Mouse (Mus musculus) liver, embryonic 14.5 days (tissue): ENCODE measurements around the gene Plagl1. TPM values are rescaled to one million over a fixed set of nuclear protein-coding genes. Genes with fewer than 3 reads are reported as not detected.

Experiments used
- ATAC-seq: fragments of 200-750 bp; cut with Nextera tagmentation; 2 replicates; pipeline ENCODE4 v1.8.0; 2017; ENCODE audit warnings: moderate number of reproducible peaks, mild to moderate bottlenecking, moderate library complexity; ENCODE audit not compliant: insufficient read depth
- DNase-seq, 3 experiments: peaks; one replicate each; pipeline ENCODE4 v3.0.0-alpha.2; 2012 to 2013; ENCODE audit warnings: low read depth in 3 of 3, low spot score in 3 of 3
- H3K27ac ChIP-seq: fragments of 300-500 bp; sonication (generic); 2 replicates; pipeline ENCODE4 v1.5.1; 2014; ENCODE audit warnings: moderate library complexity, mild to moderate bottlenecking, control low read depth, inconsistent platforms
- H3K27me3 ChIP-seq: fragments of 300-500 bp; sonication (generic); 2 replicates; pipeline ENCODE4 v1.6.1; 2014; ENCODE audit warnings: mild to moderate bottlenecking, low read length, moderate library complexity; ENCODE audit not compliant: control insufficient read depth, insufficient read depth
- H3K36me3 ChIP-seq: fragments of 300-500 bp; sonication (generic); replicated peaks from 2 replicates; pipeline ENCODE4 v1.6.1; 2014; ENCODE audit warnings: low read depth; ENCODE audit not compliant: control insufficient read depth, insufficient read depth
- H3K4me1 ChIP-seq, 2 experiments: fragments of 200-500 bp in 1 of 2; fragments of 300-500 bp in 1 of 2; sonication (generic) in 1 of 2; replicated peaks; 2 replicates each; pipeline ENCODE4 v1.6.1; 2012 to 2014; ENCODE audit warnings: antibody characterized with exemption in 1 of 2, inconsistent platforms in 1 of 2, low read length in 1 of 2; ENCODE audit not compliant: control insufficient read depth in 2 of 2, insufficient read depth in 2 of 2
- H3K4me2 ChIP-seq: fragments of 300-500 bp; sonication (generic); 2 replicates; pipeline ENCODE4 v1.6.1; 2014; ENCODE audit warnings: low read depth, mild to moderate bottlenecking, control low read depth, moderate library complexity
- H3K4me3 ChIP-seq, 2 experiments: fragments of 200-500 bp in 1 of 2; fragments of 300-500 bp in 1 of 2; sonication (generic) in 1 of 2; 2 replicates each; pipeline ENCODE4 v1.5.1; 2012 to 2014; ENCODE audit warnings: low read depth in 2 of 2, low read length in 2 of 2, mild to moderate bottlenecking in 2 of 2, control low read depth in 1 of 2, inconsistent platforms in 1 of 2, moderate library complexity in 1 of 2; ENCODE audit not compliant: insufficient read depth in 1 of 2
- H3K9ac ChIP-seq: fragments of 300-500 bp; sonication (generic); replicated peaks from 2 replicates; pipeline ENCODE4 v1.6.1; 2014; ENCODE audit warnings: mild to moderate bottlenecking, control low read depth, moderate library complexity
- H3K9me3 ChIP-seq: fragments of 300-500 bp; sonication (generic); 2 replicates; pipeline ENCODE4 v1.6.1; 2016; ENCODE audit warnings: low read length, mixed read lengths; ENCODE audit not compliant: control insufficient read depth
- CTCF ChIP-seq: IDR thresholded peaks from 2 replicates; pipeline ENCODE4 v1.5.1; 2016; ENCODE audit warnings: antibody characterized with exemption, low read depth, control low read depth
- EP300 ChIP-seq: IDR thresholded peaks from 2 replicates; pipeline ENCODE4 v1.6.1; 2016; ENCODE audit warnings: antibody characterized with exemption, low read depth
- WGBS: fragments of 180-500 bp; shearing (Covaris S2); extraction: QIAGEN DNeasy Blood & Tissue Kit; methylation state at CpG from one replicate; pipeline ENCODE4 v1.1.7; 2014; ENCODE audit not compliant: insufficient replicate concordance; 5-methylcytosine and 5-hydroxymethylcytosine counted together
- polyA plus RNA-seq, 2 experiments: library from polyadenylated mRNA; depleted of rRNA in 1 of 2; stranded (reverse) in 1 of 2; unstranded in 1 of 2; fragments of >200 nt; fragmentation: Nextera tagmentation in 1 of 2; extraction: Ambion mirVana in 1 of 2; gene quantifications; 2 replicates each; pipeline versions ENCODE4 v1.2.1 to v1.2.3; 2012 to 2014

Plagl1 gene
- polyA plus RNA-seq, 2 experiments: 26.3 to 41.0 TPM

GRCm38 (mm10) chr10:13039637-13040174, 20.6 kb upstream of the Plagl1 start:
- no peaks in the 10 kb centered on the region for H3K36me3 ChIP-seq
- H3K27ac ChIP-seq: no peak overlapping the region
- 44% methylated on average over 5 of the region's 5 CpGs for WGBS
- ATAC-seq: no peak
- no peak overlapping the region for H3K9ac ChIP-seq
- no peak overlapping the region for H3K4me2 ChIP-seq
- no peak for DNase-seq
- TF ChIP-seq CTCF: no peak
- TF ChIP-seq EP300: no peak
- no peaks in the 10 kb centered on the region for H3K27me3 ChIP-seq
- no peaks in the 10 kb centered on the region for H3K4me1 ChIP-seq
- H3K9me3 ChIP-seq: no peaks in the 10 kb centered on the region
- H3K4me3 ChIP-seq: no peak overlapping the region

DNA sequence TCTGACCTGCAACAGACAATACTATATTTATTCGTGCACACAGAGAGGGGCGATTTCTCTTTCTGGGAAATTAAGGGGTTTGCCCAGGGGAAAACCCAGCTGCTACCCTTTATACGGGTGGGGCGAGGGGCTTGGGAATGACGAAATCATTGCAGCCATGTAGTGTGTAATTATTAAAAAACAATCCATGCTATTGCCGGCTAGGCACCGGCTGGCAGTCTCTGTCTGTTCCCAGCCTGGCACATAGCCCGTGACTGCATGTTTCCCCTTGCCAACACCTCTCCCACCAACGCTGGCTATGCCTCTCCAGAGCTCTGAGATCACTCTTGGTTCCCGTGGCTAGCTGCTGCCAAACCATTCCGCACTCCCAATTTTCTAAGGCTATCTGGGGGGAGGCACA, 15.6 kb upstream of the Plagl1 start:
- Histone ChIP-seq H3K4me1 (no peaks in the 10 kb centered on the region), H3K27me3 (no peaks in the 10 kb centered on the region), H3K9me3 (no peaks in the 10 kb centered on the region), H3K9ac (no peak overlapping the region), H3K36me3 (no peaks in the 10 kb centered on the region), H3K27ac (no peak overlapping the region), H3K4me3 (no peak overlapping the region), H3K4me2 (no peak overlapping the region)
- DNase-seq: no peak
- no peak for TF ChIP-seq CTCF
- TF ChIP-seq EP300: no peak
- 71% methylated on average over 11 of the region's 11 CpGs for WGBS
- ATAC-seq: no peak

GRCm38 (mm10) chr10:13047816-13048215, 12.5 kb upstream of the Plagl1 start:
- ATAC-seq: no peak
- H3K27ac ChIP-seq: no peak overlapping the region
- 31% methylated on average over 4 of the region's 4 CpGs for WGBS
- no peaks in the 10 kb centered on the region for H3K27me3 ChIP-seq
- H3K9me3 ChIP-seq: no peaks in the 10 kb centered on the region
- H3K4me2 ChIP-seq: no peak overlapping the region
- H3K4me3 ChIP-seq: no peak overlapping the region
- no peaks in the 10 kb centered on the region for H3K4me1 ChIP-seq
- TF ChIP-seq EP300: no peak
- DNase-seq: no peak
- H3K9ac ChIP-seq: no peak overlapping the region
- no peaks in the 10 kb centered on the region for H3K36me3 ChIP-seq

DNA sequence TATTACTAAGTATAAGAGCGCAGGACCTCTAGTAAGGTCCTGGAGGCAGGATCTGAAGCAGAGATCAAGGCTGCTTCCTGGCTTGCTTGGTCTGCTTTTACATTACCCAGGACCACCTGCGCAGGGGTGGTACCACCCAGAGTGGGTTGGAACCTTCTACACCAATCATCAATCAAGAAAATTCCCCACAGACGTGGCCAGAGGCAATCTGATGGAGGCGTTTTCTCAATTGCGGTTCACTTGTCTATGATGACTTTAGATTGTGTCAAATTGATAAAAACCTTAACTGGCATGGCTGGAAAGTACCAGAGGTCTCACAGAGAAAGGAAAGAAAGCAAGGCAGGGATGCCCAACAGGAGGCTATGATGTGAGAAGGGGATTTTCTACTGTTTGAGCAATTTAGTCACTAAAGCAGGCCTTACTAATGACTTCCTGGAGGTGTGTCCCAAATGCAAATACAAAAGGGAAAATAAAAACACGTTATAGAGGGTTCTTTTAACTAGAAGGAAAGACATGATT, 3.4 kb upstream of the Plagl1 start:
- no peaks in the 10 kb centered on the region for H3K36me3 ChIP-seq
- no peak overlapping the region for H3K4me2 ChIP-seq
- DNase-seq (no peak), ATAC-seq (no peak)
- no peak overlapping the region for H3K9ac ChIP-seq
- TF ChIP-seq CTCF (no peak), EP300 (no peak)
- no peaks in the 10 kb centered on the region for H3K9me3 ChIP-seq
- no peak overlapping the region for H3K27ac ChIP-seq
- WGBS: 57% methylated on average over 6 of the region's 6 CpGs
- no peaks in the 10 kb centered on the region for H3K4me1 ChIP-seq
- no peak overlapping the region for H3K4me3 ChIP-seq
- H3K27me3 ChIP-seq: no peaks in the 10 kb centered on the region; the same call in none of the 2 replicates

DNA sequence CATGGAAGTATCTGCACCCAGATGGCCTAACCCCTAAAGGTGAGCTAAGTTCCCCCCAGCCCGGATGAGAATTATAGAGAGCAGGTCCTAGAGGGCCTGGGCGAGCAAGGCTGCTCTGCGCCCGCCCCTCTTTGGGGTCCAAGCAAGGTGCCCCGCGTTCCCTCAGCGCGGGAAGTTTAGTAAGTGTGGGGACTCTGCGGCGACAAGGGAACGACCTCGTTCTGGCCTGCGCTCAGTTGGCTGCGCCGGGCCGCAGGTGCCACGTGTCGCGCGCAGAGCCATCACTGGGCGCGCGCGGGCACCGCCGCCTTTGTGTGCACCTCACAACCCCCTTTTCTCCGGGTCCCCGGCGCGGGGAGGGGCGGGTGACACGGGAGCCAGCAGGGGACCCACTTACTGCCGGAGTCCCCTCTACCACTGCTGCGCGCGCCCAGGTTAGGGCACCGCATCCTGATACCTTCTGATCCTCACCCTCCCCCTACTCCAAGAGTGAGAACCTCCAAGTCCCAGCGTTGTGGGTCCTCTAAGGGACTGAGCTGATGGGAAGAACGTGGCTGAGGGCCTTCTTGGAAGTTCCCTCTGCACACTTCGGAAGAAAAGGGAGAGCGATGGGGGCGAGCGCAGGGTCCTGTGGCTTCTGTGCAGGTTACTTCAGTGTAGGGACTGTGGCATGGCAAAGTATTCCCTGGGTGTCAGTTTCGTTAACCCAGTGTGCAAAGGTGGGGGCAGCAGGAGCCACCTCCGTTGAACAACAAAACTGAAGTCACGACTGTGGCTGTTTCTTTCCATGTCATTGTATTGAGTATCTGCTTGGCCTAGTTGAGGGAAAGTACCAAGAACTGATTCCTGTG, 742 bp downstream of the Plagl1 start:
- no peaks in the 10 kb centered on the region; the same call in none of the 2 replicates for H3K27me3 ChIP-seq
- no peaks in the 10 kb centered on the region for H3K9me3 ChIP-seq
- peak overlapping the region; percentile 33 for H3K4me2 ChIP-seq
- H3K9ac ChIP-seq: no peak overlapping the region
- H3K4me1 ChIP-seq: no peaks in the 10 kb centered on the region
- no peaks in the 10 kb centered on the region for H3K36me3 ChIP-seq
- no peak for TF ChIP-seq CTCF
- H3K27ac ChIP-seq: no peak overlapping the region
- ATAC-seq: no peak
- no peak for DNase-seq
- 29% methylated on average over 45 of the region's 46 CpGs for WGBS
- peak overlapping the region in 1 of 2 experiments; percentile 23; a peak in 1 of 4 replicates for H3K4me3 ChIP-seq
